Mouse (Mus musculus) heart, embryonic 14.5 days (tissue): ENCODE measurements around the gene Psmf1. TPM values are rescaled to one million over a fixed set of nuclear protein-coding genes. Genes with fewer than 3 reads are reported as not detected.

Experiments used
- ATAC-seq: fragments of 200-750 bp; cut with Nextera tagmentation; 2 replicates; pipeline ENCODE4 v1.8.0; 2017; ENCODE audit warnings: low read depth, moderate TSS enrichment; ENCODE audit not compliant: insufficient number of reproducible peaks, insufficient read depth, low FRiP score
- H3K27ac ChIP-seq, 2 experiments: fragments of 200-500 bp in 1 of 2; fragments of 300-500 bp in 1 of 2; sonication (generic) in 1 of 2; replicated peaks in 1 of 2; 2 replicates each; pipeline ENCODE4 v1.5.1; 2012 to 2014; ENCODE audit warnings: low read depth in 2 of 2, low read length in 2 of 2, control low read depth in 1 of 2, mild to moderate bottlenecking in 1 of 2, mixed read lengths in 1 of 2; ENCODE audit not compliant: control insufficient read depth in 1 of 2, insufficient read depth in 1 of 2
- H3K27me3 ChIP-seq: fragments of 300-500 bp; sonication (generic); 2 replicates; pipeline ENCODE4 v1.6.1; 2014; ENCODE audit warnings: mild to moderate bottlenecking, low read length, control low read depth; ENCODE audit not compliant: control insufficient read depth, insufficient read depth
- H3K36me3 ChIP-seq: fragments of 300-500 bp; sonication (generic); 2 replicates; pipeline ENCODE4 v1.6.1; 2014; ENCODE audit warnings: mild to moderate bottlenecking, control low read depth, low read length, mixed read lengths; ENCODE audit not compliant: control insufficient read depth, insufficient read depth
- H3K4me1 ChIP-seq, 2 experiments: fragments of 200-500 bp in 1 of 2; fragments of 300-500 bp in 1 of 2; sonication (generic) in 1 of 2; 2 replicates each; pipeline ENCODE4 v1.6.1; 2012 to 2014; ENCODE audit warnings: low read length in 2 of 2, control low read depth in 1 of 2, mixed read lengths in 1 of 2; ENCODE audit not compliant: control insufficient read depth in 2 of 2, insufficient read depth in 2 of 2
- H3K4me2 ChIP-seq: fragments of 300-500 bp; sonication (generic); 2 replicates; pipeline ENCODE4 v1.6.1; 2014; ENCODE audit warnings: mild to moderate bottlenecking, low read length
- H3K4me3 ChIP-seq, 2 experiments: fragments of 200-500 bp in 1 of 2; fragments of 300-500 bp in 1 of 2; sonication (generic) in 1 of 2; 2 replicates each; pipeline ENCODE4 v1.5.1; 2012 to 2014; ENCODE audit warnings: low read length in 2 of 2, mild to moderate bottlenecking in 2 of 2, control low read depth in 1 of 2, low read depth in 1 of 2, moderate library complexity in 1 of 2; ENCODE audit not compliant: control insufficient read depth in 1 of 2, insufficient read depth in 1 of 2
- H3K9ac ChIP-seq: fragments of 300-500 bp; sonication (generic); 2 replicates; pipeline ENCODE4 v1.6.1; 2014; ENCODE audit warnings: mild to moderate bottlenecking, low read length
- H3K9me3 ChIP-seq: fragments of 300-500 bp; sonication (generic); 2 replicates; pipeline ENCODE4 v1.6.1; 2016; ENCODE audit warnings: low read length, control low read depth; ENCODE audit not compliant: control insufficient read depth
- WGBS: fragments of 180-500 bp; shearing (Covaris S2); extraction: QIAGEN DNeasy Blood & Tissue Kit; methylation state at CpG from one replicate; pipeline ENCODE4 v1.1.7; 2014; 5-methylcytosine and 5-hydroxymethylcytosine counted together
- polyA plus RNA-seq: library from polyadenylated mRNA; unstranded; fragments of >200 nt; fragmentation: Nextera tagmentation; extraction: Ambion mirVana; gene quantifications from 2 replicates; pipeline ENCODE4 v1.2.1, GENCODE M21; 2014

Psmf1 gene
- polyA plus RNA-seq, result 30.9 and 33.7 TPM in 2 replicates

DNA sequence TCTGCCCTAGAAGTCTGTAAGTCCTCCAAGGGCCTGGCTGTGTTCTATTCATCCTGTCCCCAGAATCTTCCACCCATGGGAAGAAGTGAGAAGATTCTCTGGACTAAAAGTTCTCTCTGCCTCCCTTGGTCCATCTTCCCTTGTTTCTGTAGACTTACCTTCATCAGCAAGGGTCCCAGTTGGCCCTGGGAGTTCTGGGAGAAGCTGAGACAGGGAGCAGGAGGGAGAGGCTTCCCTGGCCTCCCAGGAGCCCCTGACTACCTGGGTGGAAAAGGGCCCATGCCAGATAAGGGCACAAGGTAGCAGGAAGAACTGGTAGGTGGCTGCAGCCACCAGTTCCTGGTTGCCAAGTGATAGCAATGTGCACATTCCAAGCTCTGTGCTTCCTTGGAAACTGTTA lies at the start of gene Psmf1:
TSS of gene Psmf1 (minus strand) at position 342 of the 400 bp plus-strand sequence.
- H3K4me3 ChIP-seq, result no peak within 1 kb of the TSS
- ATAC-seq, result no peak
- no peaks in the 10 kb centered on the region for H3K27me3 ChIP-seq
- peaks cover 3 to 14% of the 10 kb centered on the region in 2 experiments for H3K4me1 ChIP-seq
- H3K9me3 ChIP-seq, result no peaks in the 10 kb centered on the region
- no peak within 1 kb of the TSS for H3K27ac ChIP-seq
- no peak within 1 kb of the TSS for H3K4me2 ChIP-seq
- H3K9ac ChIP-seq, result no peak within 1 kb of the TSS
- no peaks in the 10 kb centered on the region for H3K36me3 ChIP-seq

DNA sequence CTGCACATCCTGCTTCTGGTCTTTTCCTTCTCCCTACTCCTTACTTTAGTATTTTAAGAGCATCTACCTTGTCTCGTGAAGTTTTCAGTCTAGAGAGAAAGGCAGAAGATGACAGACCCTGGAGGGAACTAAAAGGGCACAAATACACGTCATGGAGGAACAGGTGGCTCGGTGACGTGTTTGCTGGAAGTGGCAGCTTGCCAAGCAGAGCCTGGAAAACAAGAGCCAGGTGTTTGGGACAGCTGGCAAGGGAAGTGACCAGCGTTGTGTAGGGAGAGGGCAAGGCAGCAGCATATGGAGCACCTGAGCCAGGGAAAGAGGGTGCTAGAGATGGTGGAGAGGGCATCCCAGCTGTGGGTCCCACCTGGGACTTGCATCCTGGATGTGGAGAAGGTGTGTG lies 47.2 kb upstream of the Psmf1 start:
- WGBS, result 42% methylated on average over 5 of the region's 5 CpGs
- Histone ChIP-seq H3K27me3 (no peaks in the 10 kb centered on the region), H3K9ac (no peak overlapping the region), H3K27ac (no peak overlapping the region), H3K4me1 (no peaks in the 10 kb centered on the region), H3K4me2 (no peak overlapping the region), H3K9me3 (no peaks in the 10 kb centered on the region), H3K36me3 (no peaks in the 10 kb centered on the region), H3K4me3 (no peak overlapping the region)
- no peak for ATAC-seq

DNA sequence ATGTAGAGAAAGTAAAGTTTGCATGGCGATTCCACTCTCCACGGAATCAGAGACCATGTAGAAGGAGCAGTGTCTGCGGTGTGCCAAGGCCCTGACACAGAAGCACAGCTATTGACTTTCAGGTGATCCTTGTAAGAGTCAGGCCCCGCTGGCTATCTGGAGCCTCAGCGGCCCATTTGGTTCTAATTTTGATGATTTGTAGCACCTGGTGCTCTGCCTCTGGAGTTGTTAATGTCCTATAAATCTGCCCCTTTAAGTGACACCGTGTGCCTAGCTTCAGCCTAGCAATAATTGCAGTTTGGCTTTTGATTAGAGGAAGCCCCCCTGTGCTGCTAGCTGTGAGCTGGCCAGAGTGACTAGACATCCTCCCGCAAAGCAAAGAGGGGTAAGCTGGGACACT lies 46.2 kb upstream of the Psmf1 start:
- ATAC-seq, result no peak
- no peaks in the 10 kb centered on the region for H3K9me3 ChIP-seq
- 46% methylated on average over 7 of the region's 7 CpGs for WGBS

DNA sequence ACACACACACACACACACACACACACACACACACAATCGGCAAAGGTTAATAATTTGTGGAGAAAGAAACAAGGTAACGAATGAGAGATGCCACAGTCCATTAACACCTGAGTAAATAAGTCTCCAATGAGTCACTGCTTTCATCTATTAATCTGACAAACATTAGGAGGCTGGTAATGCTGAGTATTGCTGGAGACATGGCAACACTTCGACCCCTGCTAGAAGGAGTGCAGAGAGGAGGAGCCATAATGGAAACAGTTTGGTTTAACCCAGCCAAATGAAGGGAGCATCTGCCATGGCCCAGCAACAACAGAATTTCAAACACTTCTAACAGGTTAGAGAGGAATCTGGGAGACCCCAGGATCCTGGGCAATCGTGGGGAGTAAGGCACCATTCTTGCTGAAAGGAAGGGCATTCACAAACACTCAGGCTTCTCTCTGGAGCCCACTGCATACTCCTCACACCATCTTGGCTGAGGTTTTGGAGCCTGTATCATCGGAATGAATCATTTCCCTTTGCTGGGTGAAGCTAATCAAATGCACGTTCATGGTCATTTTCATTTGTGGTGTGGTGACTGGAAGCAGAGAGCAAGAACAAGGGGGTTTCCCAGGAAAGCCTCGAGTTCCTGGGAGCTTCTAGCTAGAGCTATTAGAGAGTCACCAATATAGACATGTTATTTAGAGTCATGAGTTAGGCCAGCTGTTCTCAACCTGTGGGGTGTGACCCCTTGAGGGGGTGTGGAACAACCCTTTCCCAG lies 44.4 kb upstream of the Psmf1 start:
- Histone ChIP-seq H3K4me3 (no peak overlapping the region), H3K27me3 (no peaks in the 10 kb centered on the region), H3K27ac (no peak overlapping the region), H3K9ac (no peak overlapping the region), H3K9me3 (no peaks in the 10 kb centered on the region), H3K4me2 (no peak overlapping the region), H3K4me1 (no peaks in the 10 kb centered on the region), H3K36me3 (no peaks in the 10 kb centered on the region)
- WGBS, result 68% methylated on average over 7 of the region's 7 CpGs
- ATAC-seq, result no peak

More for the DNA sequence above, 46.2 kb upstream of the Psmf1 start:
- Histone ChIP-seq H3K4me2 (no peak overlapping the region), H3K9ac (no peak overlapping the region), H3K4me1 (no peaks in the 10 kb centered on the region), H3K27me3 (no peaks in the 10 kb centered on the region), H3K4me3 (no peak overlapping the region), H3K36me3 (no peaks in the 10 kb centered on the region), H3K27ac (no peak overlapping the region)

DNA sequence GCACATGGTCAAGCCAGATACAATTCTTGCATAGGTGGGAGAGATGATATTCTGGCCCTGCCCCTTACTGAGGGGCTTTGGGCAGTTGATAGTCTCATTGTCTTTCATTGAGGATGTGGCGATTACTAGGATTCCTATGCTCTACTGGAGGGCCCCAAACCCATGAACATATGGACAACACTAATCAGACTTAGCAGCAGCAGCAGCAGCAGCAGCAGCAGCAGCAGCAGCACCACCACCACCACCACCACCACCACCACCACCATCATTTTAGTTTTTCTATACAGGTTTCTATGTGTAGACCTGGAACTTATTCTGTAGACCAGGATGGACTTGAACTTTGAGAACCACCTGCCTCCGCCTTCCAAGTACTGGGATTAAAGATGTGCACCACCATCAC lies 39.5 kb upstream of the Psmf1 start:
- Histone ChIP-seq H3K36me3 (no peaks in the 10 kb centered on the region), H3K27me3 (no peaks in the 10 kb centered on the region), H3K4me1 (no peaks in the 10 kb centered on the region), H3K27ac (no peak overlapping the region), H3K9me3 (no peaks in the 10 kb centered on the region), H3K9ac (no peak overlapping the region), H3K4me2 (no peak overlapping the region), H3K4me3 (no peak overlapping the region)
- 91% methylated on average over 2 of the region's 2 CpGs for WGBS
- no peak for ATAC-seq

DNA sequence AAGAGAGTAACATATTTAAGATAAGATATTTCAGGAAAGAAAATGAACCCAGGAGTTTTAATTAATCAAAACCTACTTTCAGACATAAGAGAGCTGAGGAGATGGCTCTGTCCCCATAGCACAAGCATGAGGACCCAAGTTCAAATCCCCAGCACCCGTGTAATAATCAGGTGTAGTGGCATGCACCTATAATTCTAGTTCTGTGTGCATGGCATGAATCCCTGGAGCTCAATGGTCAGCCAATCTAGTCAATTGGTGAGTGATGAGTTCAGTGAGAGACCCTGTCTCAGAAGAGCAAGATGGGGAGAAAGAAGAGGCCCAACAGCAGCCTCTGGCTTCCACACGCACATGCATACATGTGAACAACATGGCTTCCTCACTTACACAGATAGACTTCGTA lies 33.4 kb upstream of the Psmf1 start:
- H3K4me3 ChIP-seq, result no peak overlapping the region
- no peak for ATAC-seq
- H3K9ac ChIP-seq, result no peak overlapping the region
- H3K27me3 ChIP-seq, result no peaks in the 10 kb centered on the region
- no peaks in the 10 kb centered on the region for H3K36me3 ChIP-seq
- H3K4me2 ChIP-seq, result no peak overlapping the region
- no peaks in the 10 kb centered on the region for H3K9me3 ChIP-seq
- no peaks in the 10 kb centered on the region for H3K4me1 ChIP-seq
- H3K27ac ChIP-seq, result no peak overlapping the region
- WGBS, result 74% methylated on average over 3 of the region's 3 CpGs

DNA sequence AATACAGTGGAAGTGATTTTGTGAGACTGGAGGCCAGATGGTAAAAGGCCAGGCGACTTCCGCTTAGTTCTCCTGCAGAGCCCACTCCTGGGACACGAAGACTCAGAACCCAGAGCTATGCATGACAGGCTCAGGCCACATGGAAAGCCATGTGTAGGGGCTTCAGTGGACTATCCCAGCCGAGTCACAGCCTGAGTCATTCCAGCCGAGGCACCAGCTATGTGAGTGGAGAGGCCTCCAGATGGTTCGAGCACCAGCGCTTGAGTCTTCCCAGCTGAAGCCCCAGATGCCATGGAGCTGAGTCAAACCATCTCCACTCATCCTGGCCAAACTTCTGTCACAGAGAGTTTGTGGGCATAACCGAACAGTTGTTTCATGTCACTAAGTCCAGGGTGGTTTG lies 29.5 kb upstream of the Psmf1 start:
- Histone ChIP-seq H3K4me1 (no peaks in the 10 kb centered on the region), H3K36me3 (no peaks in the 10 kb centered on the region), H3K4me3 (no peak overlapping the region), H3K9ac (no peak overlapping the region), H3K27me3 (no peaks in the 10 kb centered on the region), H3K9me3 (no peaks in the 10 kb centered on the region), H3K4me2 (no peak overlapping the region), H3K27ac (no peak overlapping the region)
- no peak for ATAC-seq
- 74% methylated on average over 8 of the region's 8 CpGs for WGBS

DNA sequence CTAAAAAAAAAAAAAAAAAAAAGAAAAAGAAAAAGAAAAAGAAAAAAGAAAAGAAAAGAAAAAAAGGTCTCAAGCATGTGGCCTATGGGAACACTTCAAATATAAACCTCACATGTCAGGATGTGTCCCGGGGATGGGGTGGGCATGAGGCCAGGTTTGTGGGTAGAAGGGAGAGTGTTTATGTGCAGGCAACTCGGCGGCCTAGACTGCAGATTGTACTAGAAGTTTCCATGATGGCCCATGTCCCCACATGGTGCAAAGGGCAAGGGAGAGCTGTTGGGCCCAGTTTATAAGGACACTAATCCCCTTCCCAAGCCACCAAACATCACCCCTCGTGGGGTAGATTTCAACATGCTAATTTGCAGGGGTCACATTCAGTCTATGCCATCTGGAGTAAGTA lies 28.2 kb upstream of the Psmf1 start:
- no peak overlapping the region for H3K4me3 ChIP-seq
- no peaks in the 10 kb centered on the region for H3K36me3 ChIP-seq
- no peak overlapping the region for H3K9ac ChIP-seq
- peaks cover 1% of the 10 kb centered on the region for H3K27me3 ChIP-seq
- no peak overlapping the region for H3K27ac ChIP-seq
- WGBS, result 75% methylated on average over 4 of the region's 4 CpGs
- H3K4me1 ChIP-seq, result no peaks in the 10 kb centered on the region
- ATAC-seq, result no peak
- no peaks in the 10 kb centered on the region for H3K9me3 ChIP-seq
- no peak overlapping the region for H3K4me2 ChIP-seq
